Mouse (Mus musculus): Measurements from ENCODE around the gene Gstz1. TPM values are rescaled to one million over a fixed set of nuclear protein-coding genes. Genes with fewer than 3 reads are reported as not detected.

Gstz1 gene
- total RNA-seq (2023) = 10 to 100 TPM; 17.2 to 20.8 TPM

DNA sequence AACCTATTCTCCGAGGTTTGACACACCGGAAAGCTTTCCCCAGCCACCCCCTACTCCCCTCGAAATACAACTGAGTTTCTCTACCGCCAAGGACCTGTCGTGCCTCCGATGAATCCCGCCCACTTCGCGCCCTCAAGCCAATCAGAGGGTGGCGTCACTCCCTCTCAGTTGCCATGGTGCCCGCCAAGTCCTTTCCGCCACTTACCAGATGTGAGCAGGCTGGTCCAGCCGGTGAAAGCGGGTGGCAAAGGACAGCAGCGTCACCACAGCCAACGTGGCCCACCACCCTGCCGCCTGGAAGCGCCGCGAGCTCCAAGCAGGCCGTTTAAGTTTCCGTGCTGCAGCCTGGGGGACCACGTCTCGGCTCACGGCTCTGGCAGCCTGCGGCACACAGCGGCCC, at the start of gene Gstz1:
Gene Gstz1 (plus strand): TSS at position 200 of the 400 bp plus-strand sequence.

GRCm38 (mm10) chr12:87102165-87102631, 44.8 kb upstream of the Gstz1 start, which contains the start of gene Ngb:
Gene Ngb, minus strand, starts transcription at chr12:87102539.

GRCm38 (mm10) chr12:87147395-87148089, 577 bp downstream of the Gstz1 start, which contains the start of gene Pomt2:
Gene Pomt2, minus strand, starts transcription at chr12:87147968.

DNA sequence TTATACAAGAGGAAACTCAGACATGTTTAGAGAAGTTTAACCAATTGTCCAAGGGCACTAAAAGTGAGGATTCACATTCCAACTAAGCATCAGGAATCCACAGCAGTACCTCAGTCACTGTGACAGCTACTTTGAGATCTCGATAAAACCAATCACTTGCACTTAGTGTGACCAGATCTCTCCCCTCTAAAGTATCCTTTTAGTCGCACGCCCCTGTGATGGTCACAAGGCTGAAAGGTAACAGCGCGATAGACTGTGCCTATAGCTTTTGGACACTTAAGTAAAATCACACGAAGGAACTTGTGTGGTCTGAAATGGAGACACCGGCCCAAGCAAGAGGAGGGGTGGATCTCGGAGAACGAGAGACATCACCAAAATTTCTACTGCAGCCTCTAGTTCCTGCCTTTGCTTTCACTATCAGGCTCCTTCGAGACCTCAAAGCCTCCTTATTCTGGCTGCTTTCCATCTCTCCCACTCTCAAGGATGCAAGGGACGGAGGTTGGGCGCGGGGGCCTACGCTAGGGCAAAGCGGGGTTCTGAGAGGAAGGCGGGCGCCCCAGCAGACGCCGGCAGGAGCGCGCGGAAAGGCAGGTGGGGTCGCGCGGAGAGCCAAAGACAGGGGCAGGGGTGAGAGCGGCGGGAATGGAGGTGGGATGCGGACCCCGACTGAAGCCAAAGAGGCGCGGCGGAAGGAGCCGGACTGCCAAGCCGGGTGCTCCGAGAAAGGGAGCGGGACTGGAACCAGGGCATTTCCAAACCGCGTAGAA, 52.4 kb downstream of the Gstz1 start, which contains the start of gene Samd15:
Gene Samd15 (plus strand): TSS at position 518 of the 767 bp plus-strand sequence.

DNA sequence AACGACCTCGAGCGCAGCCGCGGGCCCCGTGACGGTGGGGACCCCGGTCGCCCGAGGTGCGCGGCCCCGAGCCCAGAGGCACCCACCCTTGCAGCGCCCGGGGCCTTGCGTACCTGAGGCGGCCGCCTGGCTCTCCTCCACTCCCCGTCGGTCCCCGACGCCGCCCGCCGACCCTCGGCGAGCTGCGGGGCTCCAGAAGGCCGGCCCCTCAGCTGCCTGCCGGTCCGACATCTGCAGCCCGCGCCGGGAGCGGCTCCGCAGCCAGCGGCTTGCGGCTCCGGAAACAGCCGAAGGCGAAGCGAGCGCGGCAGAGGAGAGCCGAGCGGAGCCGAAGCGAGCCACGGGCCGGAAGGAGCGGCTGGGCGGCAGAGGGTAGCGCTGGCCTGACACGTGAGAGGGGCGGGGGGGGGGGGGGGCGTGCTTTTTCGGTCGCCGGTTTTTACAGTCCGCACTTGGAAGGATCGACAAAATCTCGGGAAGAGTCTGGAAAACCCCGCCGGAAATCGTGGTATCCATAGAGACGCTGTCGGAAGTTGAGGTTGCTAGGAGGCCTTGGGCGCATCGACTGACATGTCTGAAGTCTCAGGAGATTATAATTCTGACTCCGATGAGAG, 53.1 kb downstream of the Gstz1 start, which contains the start of gene Tmed8:
Gene Tmed8 (minus strand): TSS at position 482 of the 614 bp plus-strand sequence.

Other genes with a start within 250 kb of the Gstz1 start
- gene Cipc, start 200.1 kb upstream of the Gstz1 start, total RNA-seq (2023) = 10 to 100 TPM; 47.8 to 48.4 TPM
- gene Zdhhc22, start 156.7 kb upstream of the Gstz1 start, total RNA-seq (2023) = not detected
- not detected for gene Tmem63c, start 125.8 kb upstream of the Gstz1 start, total RNA-seq (2023)
- gene Ngb, start 44.6 kb upstream of the Gstz1 start, total RNA-seq (2023) = under 1 TPM; 0.55 to 0.56 TPM
- 1 to 10 TPM; 7.0 to 7.3 TPM for gene Pomt2, start 803 bp downstream of the Gstz1 start, total RNA-seq (2023)
- 1 to 10 TPM; 1.3 to 2.2 TPM for gene Samd15, start 52.6 kb downstream of the Gstz1 start, total RNA-seq (2023)
- 10 to 100 TPM; 41.6 to 43.2 TPM for gene Tmed8, start 53.3 kb downstream of the Gstz1 start, total RNA-seq (2023)
- 10 to 100 TPM in 1 of 2 experiments, 1 to 10 TPM in 1; 9.0 to 12.5 TPM for gene Noxred1, start 91.6 kb downstream of the Gstz1 start, total RNA-seq (2023)
- gene Vipas39, start 119.1 kb downstream of the Gstz1 start, total RNA-seq (2023) = 10 to 100 TPM; 42.7 to 43.9 TPM
- gene Ahsa1, start 119.3 kb downstream of the Gstz1 start, total RNA-seq (2023) = 100 to 1,000 TPM; 100 to 141 TPM
- gene Ism2, start 152.5 kb downstream of the Gstz1 start, total RNA-seq (2023) = not detected
- 10 to 100 TPM; 85.3 to 95.0 TPM for gene Sptlc2, start 241.2 kb downstream of the Gstz1 start, total RNA-seq (2023)